Mouse (Mus musculus): ENCODE measurements around the gene Pglyrp1.

DNA sequence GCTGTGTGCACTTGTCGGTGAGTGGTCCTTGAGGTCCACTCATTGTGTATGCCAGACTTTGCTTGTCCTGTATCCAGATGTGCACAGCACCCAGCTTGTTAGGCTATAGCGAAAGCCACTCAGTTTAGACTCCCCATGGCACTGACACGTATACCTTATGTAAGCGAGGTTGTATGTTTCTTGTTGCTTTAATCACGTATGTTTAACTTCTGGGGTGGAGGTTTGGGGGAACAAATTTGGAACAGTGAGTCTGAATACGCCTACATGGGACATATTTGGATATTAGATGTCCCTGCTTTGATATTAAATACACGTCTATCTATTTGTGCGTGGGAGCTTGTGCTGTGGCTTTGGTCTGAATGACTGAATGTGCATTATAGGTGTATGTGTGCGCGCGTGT is 52.1 kb downstream of the Pglyrp1 start:
- TF ChIP-seq CTCF (IDR thresholded peaks at IDR 0.05; ENCODE audit: low read depth) (no peak), EP300 (optimal IDR thresholded peaks at IDR 0.05) (no peak)
